Mouse (Mus musculus) frontal cortex, adult 2 months (tissue): ENCODE measurements around the gene Bcl11a. TPM values are rescaled to one million over a fixed set of nuclear protein-coding genes. Genes with fewer than 3 reads are reported as not detected.

ENCODE experiments used
- DNase-seq, 2 experiments: peaks; one replicate each; pipeline ENCODE4 v3.0.0; 2022; ENCODE audit warnings: low spot score in 1 of 2; ENCODE audit errors: extremely low spot score in 1 of 2
- polyA plus RNA-seq: library from polyadenylated mRNA; depleted of rRNA; stranded (reverse); fragments of >200 nt; gene quantifications from 2 replicates; pipeline ENCODE4 v1.2.3, GENCODE M21; 2012; rRNA removed

Bcl11a gene
- 79.7 and 81.5 TPM in 2 replicates for polyA plus RNA-seq

DNA sequence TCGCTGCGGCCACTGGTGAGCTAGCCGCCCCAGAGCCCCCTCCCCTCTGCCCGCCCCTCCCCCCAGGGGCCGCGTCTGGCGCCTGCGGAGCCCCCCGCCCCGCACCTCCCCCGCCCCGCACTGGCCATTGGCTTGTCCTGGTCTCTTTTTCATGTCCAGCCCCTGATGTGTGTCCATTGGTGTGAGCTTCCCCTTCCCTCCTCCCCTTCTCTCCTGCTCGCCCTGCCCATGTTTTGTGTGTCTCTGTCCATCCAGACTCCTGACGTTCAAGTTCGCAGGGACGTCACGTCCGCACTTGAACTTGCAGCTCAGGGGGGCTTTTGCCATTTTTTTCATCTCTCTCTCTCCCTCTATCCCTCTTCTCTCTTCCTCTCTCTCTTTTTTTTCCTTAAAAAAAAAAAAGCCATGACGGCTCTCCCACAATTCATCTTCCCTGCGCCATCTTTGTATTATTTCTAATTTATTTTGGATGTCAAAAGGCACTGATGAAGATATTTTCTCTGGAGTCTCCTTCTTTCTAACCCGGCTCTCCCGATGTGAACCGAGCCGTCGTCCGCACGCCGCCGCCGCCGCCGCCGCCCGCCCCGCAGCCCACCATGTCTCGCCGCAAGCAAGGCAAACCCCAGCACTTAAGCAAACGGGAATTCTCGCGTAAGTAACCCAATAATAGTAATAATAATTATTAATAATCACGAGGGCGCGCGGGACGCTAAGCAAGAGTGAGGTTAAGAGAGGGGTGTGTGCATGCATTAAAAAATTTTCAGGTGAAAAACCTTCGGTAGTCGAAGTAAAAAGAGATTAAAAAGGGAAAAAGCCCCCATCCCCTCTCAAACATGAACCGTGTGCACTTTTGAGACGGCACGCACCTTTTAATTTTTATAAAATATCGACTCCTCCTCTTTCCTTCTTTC, at the start of gene Bcl11a:
Gene Bcl11a (plus strand): TSS at position 262 of the 911 bp plus-strand sequence.
- peak in 1 of 2 experiments; percentile 55 for DNase-seq

- DNase-seq, result peak; percentile 63
Measured at GRCm38 (mm10) chr11:24044025-24044424, 33.8 kb upstream of the Bcl11a start.

DNA sequence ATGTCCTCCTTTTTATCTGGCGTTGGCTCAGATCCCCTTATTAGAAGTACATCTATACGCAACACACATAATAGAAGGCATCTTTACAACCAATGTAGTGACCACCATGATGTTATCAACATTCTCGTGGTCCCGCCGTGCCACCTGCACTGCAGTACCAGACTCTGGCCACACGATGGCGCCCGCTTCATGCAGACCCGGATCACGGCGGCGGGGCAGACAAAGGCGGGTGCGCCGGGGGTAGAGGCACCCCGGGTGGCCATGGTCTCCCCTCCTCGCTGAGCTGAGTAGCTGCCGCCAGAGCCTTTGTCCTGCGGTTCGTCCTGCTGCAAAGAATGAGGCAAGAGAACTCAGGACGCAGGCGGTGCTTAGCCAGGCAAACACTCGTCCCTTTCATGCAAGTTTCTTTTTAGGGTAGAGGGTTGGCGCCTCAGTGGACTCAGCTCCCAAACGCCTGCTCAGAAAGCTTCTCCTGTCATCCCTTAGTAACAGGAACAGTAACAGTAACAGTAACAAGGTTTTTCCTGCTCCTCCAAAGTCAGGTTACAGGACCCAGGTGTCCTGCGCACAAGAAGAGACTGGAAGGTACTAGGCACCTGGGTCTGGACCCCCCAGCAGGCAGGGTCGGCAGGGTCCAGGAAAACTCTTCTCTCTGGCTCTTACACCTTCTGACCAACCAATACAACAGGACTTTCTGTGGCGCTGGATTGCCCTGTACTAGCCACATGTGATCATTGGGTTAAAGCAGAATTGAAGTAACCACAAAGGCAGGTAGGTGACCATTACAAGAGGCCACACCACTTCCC, 28.4 kb upstream of the Bcl11a start:
- peak; percentile 49 to 92 for DNase-seq

- DNase-seq, result no peak
Measured at GRCm38 (mm10) chr11:24050032-24050757, 27.7 kb upstream of the Bcl11a start.

- no peak for DNase-seq
Measured at GRCm38 (mm10) chr11:24052882-24053281, 25.0 kb upstream of the Bcl11a start.

- DNase-seq, result no peak
Measured at GRCm38 (mm10) chr11:24059137-24059536, 18.7 kb upstream of the Bcl11a start.

DNA sequence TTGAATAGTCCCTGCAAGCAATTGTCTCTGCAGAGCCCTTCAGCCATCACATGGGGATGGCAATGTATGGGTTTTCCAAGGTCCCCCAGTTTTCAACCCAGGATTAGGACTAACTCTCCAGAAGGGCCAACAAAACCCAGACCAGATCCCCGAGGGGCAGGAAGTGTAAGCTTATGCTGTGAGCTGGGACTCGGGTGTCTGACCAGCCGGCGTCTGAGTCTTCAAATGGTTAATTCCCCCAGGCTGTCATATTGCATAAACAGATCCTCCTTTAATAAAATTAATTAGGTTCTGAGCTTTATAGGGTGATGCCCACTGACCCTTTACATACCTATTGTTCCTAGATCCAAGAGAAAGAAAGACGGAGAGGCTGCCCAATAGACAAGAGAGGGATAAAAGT, 17.4 kb upstream of the Bcl11a start:
- no peak for DNase-seq

DNA sequence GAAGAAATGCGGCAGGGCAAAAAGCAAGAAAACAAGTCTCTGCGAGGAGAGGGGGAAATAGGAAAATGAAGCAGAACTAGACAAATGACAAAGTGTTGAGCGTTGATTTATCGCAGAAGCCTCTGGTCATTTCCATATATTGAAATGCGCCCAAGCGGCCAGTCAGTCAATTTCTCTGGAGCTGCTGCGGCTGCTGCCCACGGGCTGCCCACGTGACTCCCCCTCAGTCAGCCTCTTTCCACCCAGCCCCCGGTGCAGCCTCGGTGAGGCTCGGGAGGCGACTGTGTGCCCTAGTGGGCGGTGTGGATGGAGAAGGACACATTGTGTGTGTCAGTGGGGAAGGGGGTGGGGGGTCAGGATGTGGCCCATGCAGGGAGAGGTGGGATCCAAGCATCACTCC, 16.0 kb upstream of the Bcl11a start:
- no peak for DNase-seq

- no peak for DNase-seq
Measured at GRCm38 (mm10) chr11:24062495-24063096, 15.3 kb upstream of the Bcl11a start.

DNA sequence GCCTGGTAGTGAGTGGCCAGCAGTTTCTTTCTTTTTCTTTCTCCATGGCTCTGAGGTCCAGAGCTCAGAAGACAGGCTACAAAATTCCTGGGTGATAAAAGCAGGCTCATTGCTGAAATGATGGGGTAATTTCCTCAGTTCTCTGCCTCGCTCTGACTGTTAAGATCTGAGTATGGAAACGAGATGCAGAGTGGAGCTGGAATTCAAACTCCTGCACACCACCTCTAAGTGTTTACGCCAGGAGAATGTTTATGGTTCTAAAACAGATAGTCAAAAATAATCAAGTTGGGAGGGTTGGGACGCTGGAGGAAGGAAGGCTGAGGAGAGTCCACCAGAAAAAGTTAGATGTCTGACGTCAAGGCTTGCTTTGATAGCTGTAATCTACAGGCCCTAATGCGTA, 13.6 kb upstream of the Bcl11a start:
- DNase-seq, result no peak

GRCm38 (mm10) chr11:24065313-24065712, 12.5 kb upstream of the Bcl11a start:
- DNase-seq, result no peak

DNA sequence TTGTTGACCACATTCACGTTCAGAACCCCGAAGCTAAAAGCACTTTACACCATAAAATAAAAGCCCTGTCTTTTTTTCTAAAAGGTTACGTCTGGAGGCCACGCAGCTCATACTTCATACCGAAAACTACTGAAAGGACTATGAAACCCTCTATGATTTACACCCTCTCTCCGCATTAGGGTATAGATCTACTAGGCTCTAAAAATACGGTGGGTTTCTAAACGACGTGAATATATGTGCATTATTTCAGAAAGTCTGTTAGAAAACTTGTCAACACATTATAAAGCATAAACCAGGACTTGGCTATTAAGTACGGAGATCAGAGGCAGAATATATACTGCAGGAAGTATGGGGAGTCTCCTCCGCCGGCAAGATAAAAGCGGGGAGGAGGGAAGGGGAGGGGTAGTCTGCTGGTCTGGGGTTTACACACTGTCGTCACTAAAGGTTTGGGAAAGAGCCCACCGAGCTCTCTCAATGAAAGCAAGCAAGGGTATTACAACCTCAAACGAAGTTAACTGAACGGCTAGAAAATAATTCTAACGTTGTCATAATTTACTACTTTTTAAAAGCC, 3.8 kb upstream of the Bcl11a start:
- DNase-seq, result no peak

GRCm38 (mm10) chr11:24074634-24075104, 3.2 kb upstream of the Bcl11a start, which contains the start of gene A830031A19Rik:
Gene A830031A19Rik, minus strand, starts transcription at chr11:24075054.
- DNase-seq, result no peak

DNA sequence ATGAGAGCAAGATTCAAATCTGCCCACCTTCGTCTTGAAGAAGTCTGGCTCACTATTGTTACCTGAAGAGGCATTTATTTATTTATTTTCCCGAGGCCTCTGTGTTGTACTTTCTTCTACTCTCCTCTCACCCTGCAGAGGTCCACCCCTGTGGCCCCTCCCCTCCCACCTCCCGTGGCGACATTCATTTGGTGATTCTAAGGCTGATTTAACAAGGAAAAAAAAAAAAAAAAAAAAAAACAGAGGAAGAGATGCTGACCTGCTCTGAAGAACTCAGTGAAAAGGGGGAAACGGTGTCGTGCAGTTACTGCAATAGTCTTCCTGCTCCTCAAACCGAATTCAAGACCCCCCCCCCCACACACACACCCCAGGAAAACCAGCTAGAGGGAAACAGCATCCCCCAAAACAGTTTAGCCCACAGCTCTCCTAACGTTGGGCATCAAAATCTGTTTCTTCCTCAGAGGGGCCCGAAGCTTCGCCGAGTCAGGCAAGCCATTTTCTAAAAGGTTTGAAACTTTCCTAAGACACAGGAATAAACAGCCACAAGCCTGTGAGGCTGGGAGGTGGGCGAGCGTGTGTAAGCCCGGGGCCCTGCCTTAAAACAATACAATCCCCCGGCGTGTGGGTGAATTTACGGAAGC, 2.2 kb upstream of the Bcl11a start:
- DNase-seq, result no peak

DNA sequence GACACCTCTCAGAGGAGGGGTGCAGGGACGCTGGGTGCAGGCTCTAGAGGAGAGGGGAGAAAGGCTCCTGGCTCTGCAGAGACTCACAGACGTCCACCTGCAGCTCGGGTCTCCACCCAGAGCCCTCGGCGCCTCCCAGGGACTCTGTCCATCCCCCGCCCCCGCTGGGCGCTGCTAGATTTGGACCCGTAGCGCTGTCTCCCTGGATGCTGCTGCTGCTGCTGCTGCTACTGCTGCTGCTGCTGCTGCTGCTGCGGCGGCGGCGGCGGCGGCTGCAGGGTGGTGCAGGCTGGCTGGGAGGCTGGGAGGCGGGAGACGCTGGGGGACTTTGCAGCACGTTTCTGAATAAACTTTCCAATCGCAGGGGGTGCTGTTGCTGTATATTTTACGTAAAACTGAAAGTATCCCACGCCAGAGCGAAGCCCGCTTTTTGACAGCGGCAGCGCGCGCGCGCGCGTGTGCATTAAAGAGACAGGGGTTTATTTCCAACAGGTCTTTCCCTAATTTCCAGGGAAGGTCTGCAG, 1.7 kb upstream of the Bcl11a start:
- peak; percentile 74 to 90 for DNase-seq

- no peak for DNase-seq
Measured at GRCm38 (mm10) chr11:24076821-24077730, 780 bp upstream of the Bcl11a start.

DNA sequence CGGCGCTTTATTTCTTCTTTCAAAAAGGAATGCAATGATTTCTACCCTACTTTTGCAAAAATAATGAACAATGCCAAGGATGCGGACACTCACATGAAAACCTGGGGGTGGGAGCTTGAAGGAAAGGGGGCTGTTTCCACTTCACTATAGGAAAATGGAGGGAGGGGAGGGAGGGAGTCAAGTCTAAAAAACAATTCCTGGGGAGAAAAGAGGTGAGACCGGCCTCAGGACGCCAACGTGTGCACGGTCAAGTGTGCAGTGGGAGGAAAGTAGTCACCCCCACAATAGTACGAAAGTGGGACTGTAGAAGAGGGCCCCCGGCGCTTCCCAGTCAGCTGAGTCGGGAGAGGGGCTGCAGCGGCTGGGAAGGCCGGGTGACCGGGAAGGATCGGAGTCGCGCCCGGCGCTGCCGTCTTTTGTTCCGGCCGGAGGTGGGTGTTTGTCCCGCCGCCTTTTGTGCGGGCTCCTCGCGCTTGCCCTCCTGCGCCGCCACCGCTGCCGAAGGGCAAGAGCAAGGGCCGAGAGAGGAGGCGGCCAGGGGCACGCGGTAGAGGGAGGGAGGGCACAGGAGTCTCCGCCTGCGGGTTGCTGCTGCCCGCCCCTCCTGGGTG, 955 bp downstream of the Bcl11a start:
- DNase-seq, result no peak
